Mouse (Mus musculus): ENCODE data around the gene Pln. TPM values are rescaled to one million over a fixed set of nuclear protein-coding genes. Genes with fewer than 3 reads are reported as not detected.

Pln gene
- polyA plus RNA-seq, 1 experiment: 2.6 TPM

DNA sequence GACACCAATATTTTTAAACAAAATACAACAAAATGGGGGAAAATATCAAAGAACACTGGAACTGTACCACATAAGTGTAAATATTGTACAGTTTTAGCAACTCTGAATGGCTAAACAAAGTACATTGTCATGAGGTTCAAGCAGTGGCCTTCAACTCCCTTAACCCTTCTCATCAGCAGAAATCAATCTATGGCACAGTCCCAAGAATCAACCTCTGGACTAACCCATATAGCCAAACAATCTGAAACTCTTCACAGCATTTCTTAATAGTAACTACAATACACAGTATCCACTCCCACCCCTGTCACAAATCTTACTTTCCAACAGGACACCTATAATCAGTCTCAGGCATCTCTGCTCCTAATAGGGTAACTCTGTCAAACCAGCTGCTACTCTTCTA is 26.8 kb downstream of the Pln start:
- DNase-seq (ENCODE audit: low read depth): no peak

- no peak for DNase-seq (ENCODE audit: low read depth)
These were observed 29.8 kb downstream of the Pln start for GRCm38 (mm10) chr10:53367265-53367664.

- DNase-seq (ENCODE audit: low read depth): no peak
These were observed 36.6 kb downstream of the Pln start for GRCm38 (mm10) chr10:53373885-53374578.

DNA sequence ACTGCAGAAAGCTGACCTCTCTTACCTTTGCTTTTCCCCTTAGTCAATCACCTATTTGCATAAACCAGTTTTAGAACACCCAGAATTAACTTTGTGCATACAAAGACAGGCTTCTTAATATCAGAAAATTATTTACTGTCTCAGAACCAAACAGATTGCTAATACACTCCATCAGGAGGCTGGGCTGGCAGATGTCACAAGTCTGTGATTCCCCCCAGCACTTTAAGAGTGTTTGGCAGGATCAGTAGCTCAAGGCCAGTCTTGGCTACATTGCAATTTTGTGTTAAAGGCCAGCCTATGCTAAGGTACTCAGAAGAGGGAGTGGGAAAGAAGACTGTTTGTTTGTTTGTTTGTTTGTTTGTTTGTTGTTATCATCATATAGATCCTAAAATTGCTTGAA is 39.6 kb downstream of the Pln start:
- DNase-seq (ENCODE audit: low read depth): no peak

- no peak for DNase-seq (ENCODE audit: low read depth)
These were observed 40.8 kb downstream of the Pln start for GRCm38 (mm10) chr10:53378296-53378695.

- DNase-seq (ENCODE audit: low read depth): no peak
These were observed 41.7 kb downstream of the Pln start for GRCm38 (mm10) chr10:53378981-53379708.

DNA sequence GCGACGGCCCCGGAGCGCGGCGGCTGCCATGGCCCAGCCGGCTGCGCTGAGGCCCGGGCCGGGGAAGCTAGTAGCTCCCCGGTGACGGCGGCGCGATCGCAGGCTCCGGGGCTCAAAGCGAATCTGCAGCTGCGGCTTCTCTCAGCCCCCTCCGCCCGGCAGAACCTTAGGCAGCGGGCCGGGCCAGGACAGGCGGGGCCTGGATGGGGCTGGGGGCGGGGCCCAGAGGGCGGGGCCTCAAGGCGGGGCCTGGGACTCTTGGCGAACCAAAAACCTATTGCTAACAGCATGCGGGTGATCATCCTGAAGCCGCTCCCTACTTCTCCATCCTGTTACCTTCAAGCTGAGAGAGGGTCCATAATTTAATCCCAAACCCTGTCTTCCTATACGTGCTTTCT is 42.2 kb downstream of the Pln start, which contains the start of gene Cep85l:
Gene Cep85l (minus strand): TSS at position 239 of the 398 bp plus-strand sequence.
- no peak for DNase-seq (ENCODE audit: low read depth)

- DNase-seq (ENCODE audit: low read depth): no peak
These were observed 45.4 kb downstream of the Pln start for GRCm38 (mm10) chr10:53382696-53383365.

DNA sequence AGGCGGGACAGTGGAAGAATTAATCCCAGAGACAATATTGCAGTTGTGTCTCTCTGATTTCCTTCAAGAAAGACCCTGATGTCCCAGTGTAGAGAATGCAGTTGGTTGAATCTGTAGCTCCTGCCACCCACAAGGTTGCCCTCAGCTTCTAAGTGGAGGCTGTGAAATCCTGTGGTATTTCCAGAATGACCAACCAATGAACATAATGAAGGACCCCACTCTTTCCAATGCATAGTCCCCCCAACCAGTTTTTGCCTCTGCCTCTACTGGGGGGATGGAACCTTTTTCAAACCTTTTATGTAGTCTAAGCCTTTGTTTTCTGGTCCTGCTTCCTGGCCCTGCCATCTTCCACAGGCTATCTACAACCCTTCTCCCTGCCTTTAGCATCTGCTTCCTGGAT is 47.4 kb downstream of the Pln start:
- no peak for DNase-seq (ENCODE audit: low read depth)

DNA sequence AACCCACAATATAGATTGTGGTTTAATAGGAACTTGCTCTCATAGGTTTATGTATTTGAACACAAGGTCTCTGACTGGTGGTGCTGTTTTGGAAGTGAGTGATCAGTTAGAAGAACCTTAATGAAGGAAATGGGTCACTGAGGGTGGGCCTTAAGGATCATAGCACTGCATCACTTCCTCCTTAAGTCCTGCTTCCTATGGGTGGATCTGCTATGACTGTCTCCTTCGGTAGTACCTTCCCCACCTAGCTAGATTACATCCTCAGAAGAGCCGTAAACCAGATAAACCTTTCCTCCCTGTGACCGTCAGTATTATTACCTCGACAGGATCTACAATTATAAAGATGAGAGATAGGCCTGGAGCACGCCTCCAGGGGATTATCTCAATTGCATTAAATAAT is 48.0 kb downstream of the Pln start:
- DNase-seq (ENCODE audit: low read depth): no peak

- no peak for DNase-seq (ENCODE audit: low read depth)
These were observed 50.9 kb downstream of the Pln start for GRCm38 (mm10) chr10:53388227-53388920.

DNA sequence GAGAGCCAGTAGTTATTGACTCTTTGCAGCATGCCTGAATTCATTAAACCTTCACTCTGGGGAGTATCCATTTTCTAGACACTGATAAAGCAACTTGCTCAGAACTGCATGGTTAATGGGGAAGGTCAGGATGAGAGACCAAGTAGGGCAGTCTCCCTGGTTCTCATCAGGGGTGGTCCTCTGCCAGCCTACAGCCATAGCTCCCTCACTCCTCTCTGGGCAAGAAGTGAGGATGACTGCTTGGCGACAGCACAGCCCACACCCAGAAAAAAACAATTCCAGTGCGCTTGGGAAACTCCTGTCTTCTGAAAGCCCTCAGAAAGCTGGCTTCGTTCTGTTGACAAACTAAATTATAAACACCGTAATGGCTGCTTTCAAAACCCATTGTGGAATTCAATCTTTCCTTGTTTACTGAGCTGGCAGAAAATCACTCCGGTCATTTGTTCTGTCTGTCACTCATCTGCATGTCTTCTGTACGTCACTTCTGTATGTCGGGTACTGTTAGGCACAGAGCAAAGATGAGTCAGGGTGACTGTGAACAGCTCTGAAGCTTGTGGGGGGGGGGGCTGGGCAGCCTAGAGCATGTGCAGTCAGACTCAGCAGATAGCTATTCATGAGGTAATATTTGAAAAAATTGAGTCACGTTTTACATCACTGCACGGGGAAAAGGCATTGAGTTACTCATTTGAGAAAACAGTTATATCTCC is 57.6 kb downstream of the Pln start:
- no peak for DNase-seq (ENCODE audit: low read depth)

Other genes with a start within 250 kb of the Pln start
- 4.7 and 5.9 TPM in 2 replicates for gene Cep85l, start 42.3 kb downstream of the Pln start, polyA plus RNA-seq (2012; rRNA removed)

All from gonadal fat pad, adult 2 months (tissue).